Mouse (Mus musculus) hindbrain, embryonic 14.5 days (tissue): Measurements from ENCODE around the gene Ppp1r3g. TPM values are rescaled to one million over a fixed set of nuclear protein-coding genes. Genes with fewer than 3 reads are reported as not detected.

Experiments used
- ATAC-seq: fragments of 200-750 bp; cut with Nextera tagmentation; 2 replicates; pipeline ENCODE4 v1.8.0; 2017; ENCODE audit warnings: moderate number of reproducible peaks, mild to moderate bottlenecking, moderate TSS enrichment, moderate library complexity; ENCODE audit not compliant: low FRiP score
- DNase-seq: peaks from one replicate; pipeline ENCODE4 v3.0.0-alpha.2; 2015; ENCODE audit warnings: low spot score
- H3K27ac ChIP-seq: fragments of 300-500 bp; sonication (generic); 2 replicates; pipeline ENCODE4 v1.5.1; 2014; ENCODE audit warnings: mild to moderate bottlenecking, moderate library complexity
- H3K27me3 ChIP-seq: fragments of 300-500 bp; sonication (generic); 2 replicates; pipeline ENCODE4 v1.6.1; 2014; ENCODE audit warnings: mild to moderate bottlenecking, low read length, mixed read lengths; ENCODE audit not compliant: control insufficient read depth, insufficient read depth
- H3K36me3 ChIP-seq: fragments of 300-500 bp; sonication (generic); replicated peaks from 2 replicates; pipeline ENCODE4 v1.6.1; 2014; ENCODE audit not compliant: control insufficient read depth, insufficient read depth
- H3K4me1 ChIP-seq: fragments of 300-500 bp; sonication (generic); replicated peaks from 2 replicates; pipeline ENCODE4 v1.6.1; 2014; ENCODE audit warnings: antibody characterized with exemption, low read length, mixed read lengths; ENCODE audit not compliant: control insufficient read depth, insufficient read depth
- H3K4me2 ChIP-seq: fragments of 300-500 bp; sonication (generic); replicated peaks from 2 replicates; pipeline ENCODE4 v1.6.1; 2014; ENCODE audit warnings: mild to moderate bottlenecking, moderate library complexity
- H3K4me3 ChIP-seq: fragments of 300-500 bp; sonication (generic); replicated peaks from 2 replicates; pipeline ENCODE4 v1.5.1; 2014; ENCODE audit warnings: mild to moderate bottlenecking, low read length
- H3K9ac ChIP-seq: fragments of 300-500 bp; sonication (generic); 2 replicates; pipeline ENCODE4 v1.6.1; 2014
- H3K9me3 ChIP-seq: fragments of 300-500 bp; sonication (generic); 2 replicates; pipeline ENCODE4 v1.6.1; 2016; ENCODE audit warnings: low read length; ENCODE audit not compliant: control insufficient read depth
- WGBS: fragments of 180-500 bp; shearing (Covaris S2); extraction: QIAGEN DNeasy Blood & Tissue Kit; methylation state at CpG from one replicate; pipeline ENCODE4 v1.1.7; 2014; 5-methylcytosine and 5-hydroxymethylcytosine counted together
- polyA plus RNA-seq: library from polyadenylated mRNA; unstranded; fragments of >200 nt; fragmentation: Nextera tagmentation; extraction: Ambion mirVana; gene quantifications from 2 replicates; pipeline ENCODE4 v1.2.1, GENCODE M21; 2014

Gene Ppp1r3g
- polyA plus RNA-seq, 1 experiment from 2014 or later: not detected

DNA sequence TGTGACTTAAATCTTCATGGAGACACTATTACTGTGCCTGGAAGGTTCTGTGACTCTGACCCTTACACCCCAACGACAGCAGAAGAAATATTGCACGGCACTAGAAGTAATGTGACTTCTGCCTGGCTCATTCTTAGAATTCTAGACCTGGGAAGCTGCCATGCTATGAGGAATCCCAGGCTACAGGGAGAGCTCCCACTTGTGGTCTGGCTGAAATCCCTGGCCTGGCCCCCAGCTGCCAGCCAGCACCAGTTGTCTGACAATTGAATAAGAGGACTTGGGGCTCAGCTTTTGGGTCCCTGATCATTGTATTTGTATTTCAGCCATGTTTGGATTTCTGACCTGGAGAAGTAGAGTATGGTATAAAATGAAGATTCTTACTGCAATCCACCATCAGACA, 59.4 kb downstream of the Ppp1r3g start:
- no peak for ATAC-seq
- WGBS: 90% methylated on average over 2 of the region's 2 CpGs

DNA sequence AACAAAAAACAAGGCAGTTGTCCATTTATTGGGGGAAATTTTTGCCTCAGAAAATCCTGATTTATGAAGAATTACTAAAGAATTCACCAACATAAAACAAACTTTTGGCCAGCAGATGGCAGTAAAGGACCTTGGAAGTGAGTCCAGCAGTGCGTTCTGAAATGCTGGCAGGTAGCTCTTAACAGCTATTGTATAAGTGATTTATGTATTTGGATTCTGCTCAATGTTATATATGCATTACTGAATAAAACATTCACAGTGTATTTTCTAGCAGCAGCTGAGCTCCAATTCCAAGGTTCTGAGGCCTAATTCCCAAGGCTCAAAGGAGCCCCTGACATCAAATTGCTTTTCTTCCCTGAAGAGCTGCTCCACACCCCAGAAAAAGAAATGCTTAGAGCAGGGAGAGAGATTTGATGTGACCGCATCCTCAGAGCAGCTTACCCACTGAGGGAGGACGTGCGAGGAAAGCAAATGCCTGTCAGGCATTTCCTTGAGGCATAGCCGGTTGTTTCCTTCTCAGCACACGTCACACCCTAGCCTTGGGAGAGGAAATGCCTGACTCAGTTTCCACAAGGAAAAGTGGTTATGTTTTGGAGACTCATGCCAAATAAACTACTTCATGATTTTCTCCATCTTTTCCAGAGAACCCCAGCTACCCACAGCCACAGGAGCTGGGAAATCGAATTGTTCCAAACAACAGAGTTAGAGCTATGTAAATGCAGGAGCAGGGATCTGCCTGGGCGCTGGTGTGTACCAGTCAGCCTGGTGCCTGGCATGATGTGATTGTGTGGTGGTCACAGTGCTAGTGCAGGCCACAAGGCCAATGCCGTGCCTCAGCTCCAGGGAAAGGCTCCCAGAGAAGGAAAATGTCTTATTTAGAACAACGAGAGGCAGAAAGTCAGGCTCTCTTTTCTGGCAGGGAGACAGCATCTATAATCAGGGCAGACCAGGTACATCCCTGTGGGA, 61.0 kb downstream of the Ppp1r3g start:
- H3K36me3 ChIP-seq: no peaks in the 10 kb centered on the region
- H3K4me3 ChIP-seq: no peak overlapping the region
- WGBS: 34% methylated on average over 10 of the region's 10 CpGs
- H3K9me3 ChIP-seq: no peaks in the 10 kb centered on the region
- H3K27ac ChIP-seq: peak overlapping the region; percentile 88
- H3K27me3 ChIP-seq: no peaks in the 10 kb centered on the region
- peak overlapping the region; percentile 10; the same call in 1 of the 2 replicates for H3K9ac ChIP-seq
- peak; percentile 85 for ATAC-seq
- H3K4me1 ChIP-seq: peaks cover 18% of the 10 kb centered on the region
- H3K4me2 ChIP-seq: no peak overlapping the region
- peak; percentile 98 for DNase-seq

More for the DNA sequence above, 59.4 kb downstream of the Ppp1r3g start:
- H3K4me2 ChIP-seq: no peak overlapping the region
- H3K27ac ChIP-seq: no peak overlapping the region
- no peak overlapping the region for H3K4me3 ChIP-seq
- H3K36me3 ChIP-seq: no peaks in the 10 kb centered on the region
- H3K9ac ChIP-seq: no peak overlapping the region
- H3K27me3 ChIP-seq: no peaks in the 10 kb centered on the region
- H3K9me3 ChIP-seq: no peaks in the 10 kb centered on the region
- no peak for DNase-seq
- peaks cover 18% of the 10 kb centered on the region for H3K4me1 ChIP-seq

Other genes starting within 250 kb of the Ppp1r3g start
- gene Rpp40, start 52.5 kb upstream of the Ppp1r3g start, polyA plus RNA-seq: 7.3 and 8.3 TPM in 2 replicates
- 30.6 and 31.2 TPM in 2 replicates for gene Fars2, start 158.6 kb downstream of the Ppp1r3g start, polyA plus RNA-seq
- gene Lyrm4, start 158.7 kb downstream of the Ppp1r3g start, polyA plus RNA-seq: 38.4 and 43.4 TPM in 2 replicates